Mouse (Mus musculus) heart, adult 2 months (tissue): ENCODE measurements around the gene Sfmbt1. TPM values are rescaled to one million over a fixed set of nuclear protein-coding genes. Genes with fewer than 3 reads are reported as not detected.

Experiments used
- DNase-seq, 2 experiments: peaks; one replicate each; pipeline ENCODE4 v3.0.0; 2021
- H3K27ac ChIP-seq: fragments of 200-600 bp; 2 replicates; pipeline ENCODE4 v1.8.1; 2022
- H3K27me3 ChIP-seq: fragments of 200-500 bp; 2 replicates; pipeline ENCODE4 v1.6.1; 2012; ENCODE audit warnings: mild to moderate bottlenecking, low read length, inconsistent platforms, mixed read lengths; ENCODE audit not compliant: control insufficient read depth, insufficient read depth
- H3K36me3 ChIP-seq: fragments of 200-500 bp; 2 replicates; pipeline ENCODE4 v1.6.1; 2012; ENCODE audit warnings: low read length, inconsistent platforms; ENCODE audit not compliant: control insufficient read depth, insufficient read depth
- H3K4me1 ChIP-seq: fragments of 200-500 bp; 2 replicates; pipeline ENCODE4 v1.6.1; 2011; ENCODE audit warnings: low read length; ENCODE audit not compliant: control insufficient read depth, insufficient read depth
- H3K4me3 ChIP-seq: fragments of 200-600 bp; 2 replicates; pipeline ENCODE4 v1.8.1; 2022
- H3K79me2 ChIP-seq: fragments of 200-500 bp; replicated peaks from 2 replicates; pipeline ENCODE4 v1.6.1; 2012; ENCODE audit warnings: mild to moderate bottlenecking, inconsistent platforms, low read length, moderate library complexity, mixed read lengths; ENCODE audit not compliant: control insufficient read depth, insufficient read depth
- H3K9ac ChIP-seq: fragments of 200-500 bp; 2 replicates; pipeline ENCODE4 v1.6.1; 2012; ENCODE audit warnings: low read depth, mild to moderate bottlenecking, control low read depth, inconsistent platforms, low read length, mixed read lengths
- CTCF ChIP-seq: fragments of 200-600 bp; IDR thresholded peaks from 2 replicates; pipeline ENCODE4 v1.8.1; 2022; ENCODE audit warnings: antibody characterized with exemption, mild to moderate bottlenecking, moderate library complexity
- EP300 ChIP-seq: fragments of 200-500 bp; IDR thresholded peaks from 2 replicates; pipeline ENCODE4 v1.6.1; 2011; ENCODE audit warnings: low read depth, low read length, control low read depth; ENCODE audit not compliant: insufficient read depth
- POLR2A ChIP-seq: fragments of 200-500 bp; IDR thresholded peaks from 2 replicates; pipeline ENCODE4 v1.6.1; 2011; ENCODE audit warnings: mild to moderate bottlenecking, low read depth, low read length, control low read depth; ENCODE audit not compliant: insufficient read depth
- WGBS: fragments of 180-500 bp; shearing (Covaris S2); methylation state at CpG from one replicate; pipeline ENCODE4 v1.1.7; 2018; 5-methylcytosine and 5-hydroxymethylcytosine counted together
- intact Hi-C: fragments of 180-260 bp; cut with DNase I; formaldehyde crosslinking; loops from one replicate; pipeline ENCODE4 v1.15.1; 2025
- polyA plus RNA-seq: library from polyadenylated mRNA; depleted of rRNA; stranded (reverse); fragments of >200 nt; gene quantifications from 2 replicates; pipeline ENCODE4 v1.2.3, GENCODE M21; 2012
- total RNA-seq, 2 experiments: library from RNA; stranded (reverse); gene quantifications; 2 replicates each; pipeline ENCODE4 v1.2.3; 2021

Sfmbt1 gene
- total and polyA plus RNA-seq, 3 experiments = 1.6 to 14.2 (median 12.9) TPM

DNA sequence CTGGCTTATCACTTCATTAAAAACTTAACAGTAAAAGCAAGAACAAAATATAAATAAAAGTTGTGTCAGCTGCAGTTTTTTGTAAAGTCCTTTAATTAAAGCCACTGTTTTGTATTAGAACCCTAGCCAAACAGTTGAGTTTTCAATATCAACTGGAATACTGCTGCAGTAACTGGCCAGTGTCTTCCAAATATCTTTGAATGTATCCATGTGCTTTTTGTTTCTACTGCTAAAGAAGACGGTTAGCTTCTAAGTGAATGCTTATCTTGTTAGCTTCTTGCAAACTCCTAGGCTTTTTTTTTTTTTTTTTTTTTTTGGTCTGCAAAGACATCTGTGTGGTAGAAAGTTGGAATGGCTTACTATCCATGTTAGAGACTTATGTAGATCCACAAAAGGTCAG lies 4.9 kb downstream of the Sfmbt1 start:
- H3K4me1 ChIP-seq = peaks cover 4% of the 10 kb centered on the region
- intact Hi-C loops = loop anchor here (5.0 to 10.0 kb wide), 3 partner anchors 108 to 225 kb away; partner anchors contain the start of genes Itih1 and Tmem110
- H3K27ac ChIP-seq = no peak overlapping the region
- no peak for DNase-seq
- peaks cover 4% of the 10 kb centered on the region for H3K79me2 ChIP-seq
- no peak for TF ChIP-seq CTCF
- TF ChIP-seq POLR2A = no peak
- no peak for TF ChIP-seq EP300
- no peak overlapping the region for H3K9ac ChIP-seq
- H3K36me3 ChIP-seq = peaks cover 3% of the 10 kb centered on the region; the same call in 1 of the 2 replicates
- H3K4me3 ChIP-seq = no peak overlapping the region
- no peaks in the 10 kb centered on the region for H3K27me3 ChIP-seq
- WGBS = 77% methylated on average over 1 of the region's 1 CpGs

DNA sequence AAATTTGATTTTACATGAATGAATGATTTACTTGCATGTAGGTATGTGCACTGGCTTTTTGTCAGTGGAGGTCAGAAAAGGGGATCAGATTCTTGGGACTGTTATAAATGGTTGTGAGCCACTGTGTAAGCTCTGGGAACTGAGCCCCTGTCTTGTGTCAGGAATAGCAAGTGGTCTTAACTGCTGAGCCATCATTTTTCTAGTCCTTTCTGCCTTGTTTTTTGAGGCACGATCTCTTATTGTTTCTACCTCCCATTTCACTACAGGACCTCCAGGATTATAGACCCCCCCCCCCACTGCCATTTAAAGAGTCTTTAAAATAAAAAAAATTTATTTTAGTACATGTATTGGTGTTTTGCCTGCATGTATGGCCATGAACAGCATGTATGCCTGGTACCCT lies 7.2 kb downstream of the Sfmbt1 start:
- intact Hi-C loops = no loop called here
- H3K9ac ChIP-seq = no peak overlapping the region
- H3K79me2 ChIP-seq = peaks cover 4% of the 10 kb centered on the region
- peaks cover 3% of the 10 kb centered on the region; the same call in 1 of the 2 replicates for H3K36me3 ChIP-seq
- H3K4me3 ChIP-seq = no peak overlapping the region
- no peak overlapping the region for H3K27ac ChIP-seq
- no peak for DNase-seq
- H3K27me3 ChIP-seq = no peaks in the 10 kb centered on the region
- WGBS = 92% methylated on average over 1 of the region's 1 CpGs
- TF ChIP-seq CTCF (no peak), POLR2A (no peak), EP300 (no peak)
- peaks cover 4% of the 10 kb centered on the region for H3K4me1 ChIP-seq

DNA sequence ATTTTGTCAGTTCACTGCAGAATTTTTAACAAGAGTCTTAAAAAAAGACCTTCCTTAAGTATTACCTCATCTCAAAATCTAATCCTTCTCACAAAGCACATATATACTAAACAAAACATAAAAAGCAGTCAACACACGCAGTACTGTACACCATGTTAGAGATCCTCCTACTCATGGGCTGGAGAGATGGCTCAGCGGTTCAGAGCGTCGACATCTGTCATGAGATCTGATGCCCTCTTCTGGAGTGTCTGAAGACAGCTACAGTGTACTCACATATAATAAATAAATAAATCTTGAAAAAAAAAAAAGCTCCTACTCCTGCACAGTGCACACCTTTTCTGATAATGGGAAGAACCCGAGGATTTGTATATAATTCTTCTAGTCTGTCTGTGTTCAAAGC lies 7.8 kb downstream of the Sfmbt1 start:
- no peak for DNase-seq
- H3K9ac ChIP-seq = no peak overlapping the region
- H3K79me2 ChIP-seq = peaks cover 4% of the 10 kb centered on the region
- TF ChIP-seq CTCF (no peak), POLR2A (no peak), EP300 (no peak)
- peaks cover 2% of the 10 kb centered on the region for H3K4me1 ChIP-seq
- H3K4me3 ChIP-seq = no peak overlapping the region
- intact Hi-C loops = no loop called here
- no peaks in the 10 kb centered on the region for H3K27me3 ChIP-seq
- 81% methylated on average over 5 of the region's 5 CpGs for WGBS
- H3K27ac ChIP-seq = no peak overlapping the region
- no peaks in the 10 kb centered on the region for H3K36me3 ChIP-seq

DNA sequence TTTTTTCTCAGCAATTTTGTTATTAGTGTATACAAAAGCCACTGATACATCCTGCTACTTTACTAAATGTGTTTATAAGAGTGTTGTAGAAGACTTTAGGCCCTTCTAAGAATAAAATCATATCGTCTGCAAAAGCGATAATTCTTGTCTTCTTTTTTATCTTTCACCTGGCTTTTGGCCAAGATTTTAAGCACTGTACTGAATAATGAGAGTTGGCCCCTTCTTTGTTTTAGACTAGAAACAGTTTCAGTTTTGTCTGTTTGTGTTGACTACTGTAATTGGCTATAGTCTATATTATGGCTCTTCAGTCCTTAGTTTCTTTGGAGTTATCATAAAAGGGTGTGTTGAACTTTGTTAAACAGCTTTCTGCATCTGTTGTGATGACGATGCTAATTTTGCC lies 17.2 kb downstream of the Sfmbt1 start:
- Histone ChIP-seq H3K36me3 (no peaks in the 10 kb centered on the region), H3K4me1 (no peaks in the 10 kb centered on the region; the same call in 1 of the 2 replicates), H3K4me3 (no peak overlapping the region), H3K79me2 (peaks cover 2% of the 10 kb centered on the region; the same call in 1 of the 2 replicates), H3K27me3 (no peaks in the 10 kb centered on the region), H3K9ac (no peak overlapping the region), H3K27ac (no peak overlapping the region)
- no peak for TF ChIP-seq CTCF
- no peak for TF ChIP-seq EP300
- TF ChIP-seq POLR2A = no peak
- intact Hi-C loops = no loop called here
- 36% methylated on average over 3 of the region's 3 CpGs for WGBS
- no peak for DNase-seq

DNA sequence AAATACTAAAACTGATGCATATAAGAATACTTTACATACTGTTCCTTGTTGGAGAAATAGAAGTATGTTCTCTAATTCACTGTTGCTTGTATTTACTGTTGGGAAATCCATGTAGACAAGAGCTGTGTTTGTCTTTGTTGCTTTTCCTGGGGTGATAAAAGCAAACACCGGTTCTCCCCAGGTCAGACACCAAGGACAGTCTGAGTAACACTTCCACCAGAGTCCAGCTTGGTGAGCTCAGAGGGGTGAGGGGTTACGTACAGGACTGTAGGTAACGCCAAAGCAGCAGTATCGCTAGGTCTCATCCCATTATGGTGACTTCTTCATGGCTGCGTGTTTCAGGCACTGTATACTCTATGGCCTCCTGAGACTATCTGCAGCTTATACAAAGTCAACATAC lies 20.0 kb downstream of the Sfmbt1 start:
- Histone ChIP-seq H3K9ac (no peak overlapping the region), H3K4me3 (no peak overlapping the region), H3K4me1 (no peaks in the 10 kb centered on the region; the same call in 1 of the 2 replicates), H3K36me3 (no peaks in the 10 kb centered on the region), H3K79me2 (peaks cover 5% of the 10 kb centered on the region; the same call in 1 of the 2 replicates), H3K27me3 (no peaks in the 10 kb centered on the region), H3K27ac (no peak overlapping the region)
- intact Hi-C loops = no loop called here
- no peak for DNase-seq
- TF ChIP-seq POLR2A (no peak), EP300 (no peak), CTCF (no peak)
- 93% methylated on average over 5 of the region's 5 CpGs for WGBS

DNA sequence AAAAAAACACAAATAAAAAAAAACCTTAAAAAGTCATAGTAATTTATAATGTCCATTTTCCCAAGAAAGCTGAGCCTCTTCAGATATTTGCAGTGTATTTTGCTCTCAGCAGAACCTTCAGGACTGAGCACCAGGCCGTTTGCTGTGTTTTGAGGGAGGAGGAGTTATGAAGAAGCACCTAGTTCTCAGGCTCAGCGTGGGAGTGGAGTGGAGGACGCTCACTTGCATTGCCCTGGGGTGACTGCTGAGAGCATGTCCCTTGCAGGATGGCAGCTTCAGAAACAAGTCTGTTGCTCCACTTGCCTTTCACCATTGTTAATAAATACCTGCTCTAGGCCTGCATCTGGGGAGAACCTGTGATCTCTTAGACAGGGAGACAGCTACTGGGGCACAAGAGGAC lies 21.2 kb downstream of the Sfmbt1 start:
- Histone ChIP-seq H3K4me1 (no peaks in the 10 kb centered on the region; the same call in 1 of the 2 replicates), H3K27me3 (no peaks in the 10 kb centered on the region), H3K4me3 (no peak overlapping the region), H3K9ac (no peak overlapping the region), H3K79me2 (peaks cover 7% of the 10 kb centered on the region; the same call in 1 of the 2 replicates), H3K27ac (no peak overlapping the region), H3K36me3 (no peaks in the 10 kb centered on the region)
- no peak for DNase-seq
- no peak for TF ChIP-seq EP300
- TF ChIP-seq CTCF = no peak
- TF ChIP-seq POLR2A = no peak
- 72% methylated on average over 3 of the region's 3 CpGs for WGBS
- intact Hi-C loops = no loop called here
